Mouse (Mus musculus) liver, embryonic 13.5 days (tissue): ENCODE data around the gene Upk3bl. TPM values are rescaled to one million over a fixed set of nuclear protein-coding genes. Genes with fewer than 3 reads are reported as not detected.
"Not testable (repeated sequence)": the region's sequence is repeated elsewhere in the genome, so short reads cannot be mapped to it uniquely, and the experiment has no call there.

ENCODE experiments used
- ATAC-seq: fragments of 200-750 bp; cut with Nextera tagmentation; 2 replicates; pipeline ENCODE4 v1.8.0; 2017; ENCODE audit warnings: low read depth, mild to moderate bottlenecking, moderate number of reproducible peaks, moderate library complexity
- DNase-seq: peaks from one replicate; pipeline ENCODE4 v3.0.0; 2022
- H3K27ac ChIP-seq: fragments of 300-500 bp; sonication (generic); 2 replicates; pipeline ENCODE4 v1.5.1; 2015; ENCODE audit warnings: moderate library complexity, mild to moderate bottlenecking, inconsistent platforms
- H3K27me3 ChIP-seq: fragments of 300-500 bp; sonication (generic); 2 replicates; pipeline ENCODE4 v1.6.1; 2015; ENCODE audit warnings: mild to moderate bottlenecking, inconsistent platforms
- H3K36me3 ChIP-seq: fragments of 300-500 bp; sonication (generic); 2 replicates; pipeline ENCODE4 v1.6.1; 2015; ENCODE audit warnings: mild to moderate bottlenecking, inconsistent platforms
- H3K4me1 ChIP-seq: fragments of 300-500 bp; sonication (generic); replicated peaks from 2 replicates; pipeline ENCODE4 v1.6.1; 2015; ENCODE audit warnings: inconsistent platforms
- H3K4me2 ChIP-seq: fragments of 300-500 bp; sonication (generic); 2 replicates; pipeline ENCODE4 v1.6.1; 2015; ENCODE audit warnings: inconsistent platforms, mild to moderate bottlenecking, moderate library complexity
- H3K4me3 ChIP-seq: fragments of 300-500 bp; sonication (generic); replicated peaks from 2 replicates; pipeline ENCODE4 v1.5.1; 2015; ENCODE audit warnings: mild to moderate bottlenecking, inconsistent platforms
- H3K9ac ChIP-seq: fragments of 300-500 bp; sonication (generic); 2 replicates; pipeline ENCODE4 v1.6.1; 2015; ENCODE audit warnings: mild to moderate bottlenecking, inconsistent platforms
- H3K9me3 ChIP-seq: fragments of 300-500 bp; sonication (generic); replicated peaks from 2 replicates; pipeline ENCODE4 v1.6.1; 2016; ENCODE audit warnings: inconsistent platforms
- WGBS: fragments of 180-500 bp; shearing (Covaris S2); methylation state at CpG from one replicate; pipeline ENCODE4 v1.1.7; 2015; ENCODE audit not compliant: insufficient replicate concordance; 5-methylcytosine and 5-hydroxymethylcytosine counted together
- polyA plus RNA-seq: library from polyadenylated mRNA; unstranded; fragments of >200 nt; fragmentation: Nextera tagmentation; extraction: Ambion mirVana; gene quantifications from 2 replicates; pipeline ENCODE4 v1.2.1, GENCODE M21; 2015

The Upk3bl gene
- polyA plus RNA-seq, 1 experiment from 2014 or later: 0.21 TPM

- not testable (repeated sequence) for H3K4me3 ChIP-seq, H3K36me3 ChIP-seq, DNase-seq, H3K27ac ChIP-seq, ATAC-seq, H3K9ac ChIP-seq, H3K9me3 ChIP-seq, H3K4me2 ChIP-seq, H3K27me3 ChIP-seq, H3K4me1 ChIP-seq
Measured at GRCm38 (mm10) chr5:136048541-136048940, 5.8 kb upstream of the Upk3bl start.

GRCm38 (mm10) chr5:136049926-136050325, 4.4 kb upstream of the Upk3bl start:
- Histone ChIP-seq H3K9ac (no peak overlapping the region), H3K4me3 (no peak overlapping the region), H3K4me2 (no peak overlapping the region), H3K36me3 (no peaks in the 10 kb centered on the region), H3K27me3 (no peaks in the 10 kb centered on the region), H3K9me3 (no peaks in the 10 kb centered on the region), H3K4me1 (no peaks in the 10 kb centered on the region), H3K27ac (no peak overlapping the region)
- WGBS: 66% methylated on average over 6 of the region's 6 CpGs
- ATAC-seq (no peak), DNase-seq (no peak)

DNA sequence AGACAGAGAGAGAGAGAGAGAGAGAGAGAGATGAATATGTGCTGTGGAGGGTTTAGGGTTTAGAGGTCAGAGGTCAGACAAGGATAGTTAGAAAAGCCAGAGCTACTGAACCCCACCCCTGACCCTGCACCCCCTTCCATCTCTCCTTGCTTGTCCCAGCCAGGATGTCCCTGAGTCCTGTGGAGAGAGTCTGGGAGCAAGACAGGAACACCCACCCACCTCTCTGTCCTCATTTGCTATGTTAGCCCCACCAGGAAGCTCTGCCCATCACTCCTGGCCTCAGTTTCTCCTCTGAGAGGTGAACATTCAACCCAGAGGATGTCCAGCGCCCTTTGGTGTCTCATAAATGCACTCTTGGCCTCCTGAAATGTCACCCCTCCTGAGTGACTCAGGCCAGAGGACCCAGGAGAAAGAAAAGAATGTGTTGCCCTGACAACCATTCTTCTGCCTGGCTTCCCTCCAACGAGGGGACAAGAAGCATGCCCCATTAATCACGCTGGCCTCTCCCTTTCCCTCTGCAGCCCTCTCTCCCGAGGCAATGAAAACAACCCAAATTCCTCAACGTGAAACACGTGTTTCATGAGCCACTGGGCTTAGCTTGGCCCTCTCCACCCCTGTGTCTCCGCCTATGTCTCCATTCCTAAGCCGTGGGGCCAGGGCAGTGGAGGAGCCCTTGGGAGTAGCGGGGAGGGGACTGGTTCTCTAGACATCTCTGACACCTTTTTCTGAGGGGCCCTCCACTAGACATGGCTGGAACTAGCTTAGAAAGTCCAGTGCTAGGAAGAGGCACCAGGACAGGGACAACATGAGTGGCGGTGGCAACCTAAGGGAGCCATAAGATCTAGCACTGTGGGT, 2.8 kb upstream of the Upk3bl start:
- no peak overlapping the region for H3K9ac ChIP-seq
- H3K4me1 ChIP-seq: no peaks in the 10 kb centered on the region
- H3K27ac ChIP-seq: no peak overlapping the region
- WGBS: 32% methylated on average over 10 of the region's 10 CpGs
- no peak overlapping the region for H3K4me3 ChIP-seq
- no peaks in the 10 kb centered on the region for H3K36me3 ChIP-seq
- H3K27me3 ChIP-seq: no peaks in the 10 kb centered on the region
- H3K4me2 ChIP-seq: no peak overlapping the region
- DNase-seq (no peak), ATAC-seq (no peak)
- H3K9me3 ChIP-seq: no peaks in the 10 kb centered on the region

- H3K27ac ChIP-seq: no peak overlapping the region
- H3K4me1 ChIP-seq: no peaks in the 10 kb centered on the region
- H3K9ac ChIP-seq: no peak overlapping the region
- WGBS: 51% methylated on average over 8 of the region's 8 CpGs
- no peak for ATAC-seq
- H3K4me2 ChIP-seq: no peak overlapping the region
- peaks cover 10% of the 10 kb centered on the region for H3K27me3 ChIP-seq
- DNase-seq: no peak
- no peaks in the 10 kb centered on the region for H3K9me3 ChIP-seq
- no peaks in the 10 kb centered on the region for H3K36me3 ChIP-seq
- H3K4me3 ChIP-seq: no peak overlapping the region
Measured at GRCm38 (mm10) chr5:136052861-136053655, 1.2 kb upstream of the Upk3bl start.

DNA sequence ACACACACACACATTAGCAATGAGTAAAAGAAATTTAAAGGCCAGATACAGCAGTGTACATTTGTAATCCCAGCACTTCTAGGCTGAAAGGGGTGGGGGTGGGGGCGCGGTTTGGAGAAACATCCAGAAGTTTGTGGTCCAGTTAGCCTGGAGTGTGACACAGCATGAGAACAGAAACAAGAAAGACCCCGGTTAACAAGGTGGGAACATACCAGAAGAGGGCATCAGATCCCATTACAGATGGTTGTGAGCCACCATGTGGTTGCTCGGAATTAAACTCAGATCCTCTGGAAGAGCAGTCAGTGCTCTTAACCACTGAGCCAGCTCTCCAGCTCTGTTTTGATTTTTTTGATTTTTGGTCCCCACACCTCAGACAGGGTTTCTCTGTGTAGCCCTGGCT, 1.8 kb downstream of the Upk3bl start:
- ATAC-seq (no peak), DNase-seq (no peak)
- Histone ChIP-seq H3K27ac (no peak overlapping the region), H3K9me3 (no peaks in the 10 kb centered on the region), H3K27me3 (peaks cover 37% of the 10 kb centered on the region), H3K4me3 (no peak overlapping the region), H3K9ac (no peak overlapping the region), H3K4me1 (no peaks in the 10 kb centered on the region), H3K36me3 (no peaks in the 10 kb centered on the region), H3K4me2 (no peak overlapping the region)
- 41% methylated on average over 4 of the region's 4 CpGs for WGBS

GRCm38 (mm10) chr5:136057085-136057484, 2.8 kb downstream of the Upk3bl start:
- H3K4me1 ChIP-seq: no peaks in the 10 kb centered on the region
- no peak overlapping the region for H3K27ac ChIP-seq
- no peaks in the 10 kb centered on the region for H3K36me3 ChIP-seq
- no peaks in the 10 kb centered on the region for H3K9me3 ChIP-seq
- DNase-seq: no peak
- 18% methylated on average over 8 of the region's 8 CpGs for WGBS
- H3K4me2 ChIP-seq: no peak overlapping the region
- H3K4me3 ChIP-seq: no peak overlapping the region
- no peak for ATAC-seq
- peaks cover 39% of the 10 kb centered on the region for H3K27me3 ChIP-seq
- H3K9ac ChIP-seq: no peak overlapping the region

DNA sequence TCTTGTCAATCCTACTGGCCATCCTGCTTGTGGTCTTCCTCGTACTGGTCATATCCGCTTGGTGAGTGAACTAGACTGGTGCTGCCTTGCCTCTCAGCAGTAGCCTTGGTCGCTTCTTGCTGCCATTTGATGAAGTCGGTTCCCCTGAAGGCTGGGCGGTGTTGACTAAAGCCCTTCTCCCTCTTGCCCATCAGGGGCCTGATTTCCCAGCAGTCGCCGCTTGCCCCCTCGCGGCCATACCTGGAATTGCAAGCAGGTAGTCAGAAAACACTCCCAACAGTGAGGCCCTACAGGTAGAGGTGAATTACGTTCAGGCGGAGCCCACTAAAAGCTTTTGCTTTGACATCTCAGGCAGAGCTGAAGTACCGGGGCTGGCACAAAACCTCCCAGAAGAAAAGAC, 7.3 kb downstream of the Upk3bl start:
- Histone ChIP-seq H3K4me1 (no peaks in the 10 kb centered on the region), H3K36me3 (no peaks in the 10 kb centered on the region), H3K9me3 (no peaks in the 10 kb centered on the region), H3K27me3 (peaks cover 38% of the 10 kb centered on the region), H3K4me2 (no peak overlapping the region), H3K4me3 (no peak overlapping the region), H3K27ac (no peak overlapping the region), H3K9ac (no peak overlapping the region)
- DNase-seq: peak; percentile 39
- ATAC-seq: no peak
- 9% methylated on average over 12 of the region's 12 CpGs for WGBS

GRCm38 (mm10) chr5:136063920-136064319, 9.6 kb downstream of the Upk3bl start:
- H3K4me2 ChIP-seq: no peak overlapping the region

DNA sequence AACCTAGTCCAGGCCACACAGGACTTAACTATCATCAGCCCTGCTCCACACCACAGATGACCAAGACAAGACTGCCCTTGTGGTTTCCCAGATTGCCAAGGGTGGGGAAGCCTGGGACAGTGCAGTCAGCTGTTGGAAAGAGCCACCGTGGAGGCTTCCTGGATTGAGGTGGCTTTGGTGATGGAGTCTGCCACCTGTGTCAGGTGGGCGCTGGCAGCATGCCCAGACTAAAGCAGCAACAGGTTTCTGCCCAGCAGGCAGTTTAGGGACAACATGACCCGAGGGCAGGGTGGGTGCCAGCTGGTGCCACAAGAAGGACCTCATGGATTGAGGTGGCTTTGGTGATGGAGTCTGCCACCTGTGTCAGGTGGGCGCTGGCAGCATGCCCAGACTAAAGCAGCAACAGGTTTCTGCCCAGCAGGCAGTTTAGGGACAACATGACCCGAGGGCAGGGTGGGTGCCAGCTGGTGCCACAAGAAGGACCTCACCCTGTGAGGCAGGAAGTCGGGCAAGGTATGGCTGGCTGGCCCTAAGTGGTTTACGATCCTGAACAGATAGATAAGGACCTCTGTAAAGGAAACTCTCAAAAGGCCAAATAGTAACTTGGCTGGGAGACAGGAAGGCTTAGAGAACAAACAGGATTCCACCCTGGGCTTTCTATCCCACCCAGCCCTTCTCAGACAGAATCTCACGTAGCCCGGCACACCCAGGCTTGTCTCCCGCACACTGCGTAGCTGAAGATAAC, 12.3 kb downstream of the Upk3bl start:
- not testable (repeated sequence) for H3K36me3 ChIP-seq, H3K9me3 ChIP-seq, H3K4me1 ChIP-seq, H3K4me3 ChIP-seq, DNase-seq, H3K9ac ChIP-seq, H3K27ac ChIP-seq, H3K4me2 ChIP-seq, H3K27me3 ChIP-seq, ATAC-seq
- WGBS: 39% methylated on average over 11 of the region's 11 CpGs

More at GRCm38 (mm10) chr5:136063920-136064319, 9.6 kb downstream of the Upk3bl start:
- Histone ChIP-seq H3K9me3 (no peaks in the 10 kb centered on the region), H3K36me3 (no peaks in the 10 kb centered on the region), H3K4me1 (no peaks in the 10 kb centered on the region), H3K27ac (no peak overlapping the region), H3K9ac (no peak overlapping the region), H3K4me3 (no peak overlapping the region), H3K27me3 (peaks cover 21% of the 10 kb centered on the region)
- ATAC-seq (no peak), DNase-seq (no peak)
- 79% methylated on average over 10 of the region's 10 CpGs for WGBS

- no peaks in the 10 kb centered on the region for H3K9me3 ChIP-seq
- ATAC-seq (no peak), DNase-seq (no peak)
- H3K4me3 ChIP-seq: no peak overlapping the region
- H3K9ac ChIP-seq: no peak overlapping the region
- no peaks in the 10 kb centered on the region for H3K4me1 ChIP-seq
- H3K27ac ChIP-seq: no peak overlapping the region
- no peak overlapping the region for H3K4me2 ChIP-seq
- no peaks in the 10 kb centered on the region for H3K36me3 ChIP-seq
- 46% methylated on average over 2 of the region's 2 CpGs for WGBS
- H3K27me3 ChIP-seq: peaks cover 9% of the 10 kb centered on the region; the same call in 1 of the 2 replicates
Measured at GRCm38 (mm10) chr5:136069411-136069810, 15.1 kb downstream of the Upk3bl start.

DNA sequence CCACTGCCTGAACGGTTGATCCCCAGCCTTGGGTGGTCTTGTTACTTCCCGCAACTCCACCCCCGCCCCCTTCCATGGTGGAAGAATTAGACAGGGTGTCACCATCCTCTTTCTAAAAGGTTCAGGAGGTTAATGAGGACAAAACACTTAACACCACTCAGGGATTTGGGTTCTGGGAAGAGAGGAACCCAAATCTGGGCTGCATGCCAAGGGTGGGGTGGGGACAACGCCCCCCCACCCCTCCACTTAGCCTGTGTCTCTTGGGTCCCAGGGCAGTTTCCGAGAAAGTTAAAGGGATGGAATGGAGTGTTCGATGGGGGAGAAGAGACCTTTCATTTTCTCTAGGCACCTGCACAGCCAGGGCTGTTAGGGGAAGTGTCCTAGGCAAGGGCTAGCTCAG, 18.8 kb downstream of the Upk3bl start:
- Histone ChIP-seq H3K9me3 (no peaks in the 10 kb centered on the region), H3K4me2 (no peak overlapping the region), H3K9ac (no peak overlapping the region), H3K4me1 (0 out of 2 replicates have a peak, but pooled peaks cover 3% of the 10 kb centered on the region), H3K27ac (no peak overlapping the region), H3K36me3 (no peaks in the 10 kb centered on the region), H3K27me3 (peaks cover 9% of the 10 kb centered on the region; the same call in 1 of the 2 replicates), H3K4me3 (no peak overlapping the region)
- no peak for ATAC-seq
- 54% methylated on average over 6 of the region's 6 CpGs for WGBS
- DNase-seq: no peak
